Mouse (Mus musculus) megakaryocyte, embryonic 14.5 days (primary cell): Measurements from ENCODE around the gene Ust. TPM values are rescaled to one million over a fixed set of nuclear protein-coding genes. Genes with fewer than 3 reads are reported as not detected.

Experiments
- H3K27me3 ChIP-seq: replicated peaks from 2 replicates; pipeline ENCODE3; 2012; ENCODE audit warnings: inconsistent platforms
- H3K36me3 ChIP-seq: replicated peaks from 2 replicates; pipeline ENCODE3; 2012; ENCODE audit warnings: low read length, inconsistent platforms, mixed read lengths
- H3K4me1 ChIP-seq: 2 replicates; pipeline ENCODE4 v1.6.1; 2012; ENCODE audit warnings: inconsistent platforms
- H3K4me3 ChIP-seq: replicated peaks from 2 replicates; pipeline ENCODE3; 2012; ENCODE audit warnings: moderate library complexity, mild to moderate bottlenecking, inconsistent platforms
- H3K9me3 ChIP-seq: 2 replicates; pipeline ENCODE4 v1.6.1; 2012; ENCODE audit warnings: inconsistent platforms
- FLI1 ChIP-seq: IDR thresholded peaks from 2 replicates; pipeline ENCODE4 v1.6.1; 2012; ENCODE audit warnings: low read length, inconsistent platforms, mixed read lengths
- GATA1 ChIP-seq: IDR thresholded peaks from 3 replicates; pipeline ENCODE4 v1.6.1; 2012; ENCODE audit warnings: mixed read lengths, low read length, inconsistent platforms, borderline replicate concordance
- polyA plus RNA-seq: library from polyadenylated mRNA; stranded (reverse); fragments of >175 nt; gene quantifications from 2 replicates; pipeline ENCODE4 v1.2.3, GENCODE M21; 2012; ENCODE audit warnings: low replicate concordance; ENCODE audit not compliant: insufficient read depth

The Ust gene
- polyA plus RNA-seq, 1 experiment, result not detected

DNA sequence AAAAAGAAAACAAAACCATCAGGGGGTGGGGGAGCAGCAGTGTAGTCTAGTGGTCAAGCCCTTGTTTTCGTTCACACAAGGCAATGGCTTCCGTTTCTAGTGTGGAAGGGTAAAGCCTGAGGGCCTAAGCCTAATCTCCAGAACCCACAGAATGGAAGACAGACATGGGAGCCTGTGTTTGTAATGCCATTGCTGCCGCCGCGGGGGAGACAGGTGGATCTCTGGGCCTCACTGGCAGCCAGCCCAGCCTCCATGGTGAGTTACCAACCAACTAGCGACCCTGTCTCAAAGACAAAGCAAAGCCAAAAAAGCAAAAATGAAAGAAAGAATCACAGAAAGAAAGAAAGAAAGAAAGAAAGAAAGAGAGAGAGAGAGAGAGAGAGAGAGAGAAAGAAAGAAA is 2.9 kb upstream of the Ust start:
- no peaks in the 10 kb centered on the region for H3K36me3 ChIP-seq
- peaks cover 44% of the 10 kb centered on the region for H3K27me3 ChIP-seq
- no peak for TF ChIP-seq FLI1
- no peaks in the 10 kb centered on the region for H3K9me3 ChIP-seq
- no peak overlapping the region for H3K4me3 ChIP-seq
- peaks cover 23% of the 10 kb centered on the region for H3K4me1 ChIP-seq

DNA sequence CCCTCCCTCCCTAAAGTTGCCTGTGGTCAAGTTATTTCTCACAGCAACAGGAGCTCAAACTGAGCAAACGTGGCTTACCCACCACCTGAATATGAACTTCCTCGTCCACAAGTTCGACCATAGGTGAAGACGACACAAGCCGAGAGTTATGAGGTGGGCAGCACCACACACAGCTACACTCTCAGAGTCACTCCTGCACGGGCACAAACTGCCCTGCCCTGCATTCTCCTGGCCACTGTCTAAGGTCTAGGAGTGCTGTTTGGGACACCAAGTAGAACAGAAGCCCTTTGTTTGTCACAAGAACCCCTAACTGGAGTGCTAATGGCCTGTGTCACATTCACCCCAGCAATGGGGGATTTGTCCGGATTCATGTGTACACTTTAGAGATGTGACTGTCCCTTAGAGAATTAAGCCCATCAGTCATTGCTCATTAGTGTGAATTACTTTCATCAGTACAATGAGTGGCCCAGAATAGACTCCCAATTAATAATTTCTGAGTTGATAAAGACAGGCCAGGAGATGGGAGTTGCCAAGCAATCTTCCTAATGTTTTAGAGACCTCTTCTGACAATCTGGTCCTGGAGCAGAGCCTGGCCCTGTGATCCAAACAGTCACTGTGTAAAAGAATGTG is 2.3 kb upstream of the Ust start:
- Histone ChIP-seq H3K4me3 (no peak overlapping the region), H3K9me3 (no peaks in the 10 kb centered on the region), H3K27me3 (peaks cover 50% of the 10 kb centered on the region), H3K4me1 (peaks cover 23% of the 10 kb centered on the region), H3K36me3 (no peaks in the 10 kb centered on the region)
- TF ChIP-seq FLI1 (no peak), GATA1 (no peak)

DNA sequence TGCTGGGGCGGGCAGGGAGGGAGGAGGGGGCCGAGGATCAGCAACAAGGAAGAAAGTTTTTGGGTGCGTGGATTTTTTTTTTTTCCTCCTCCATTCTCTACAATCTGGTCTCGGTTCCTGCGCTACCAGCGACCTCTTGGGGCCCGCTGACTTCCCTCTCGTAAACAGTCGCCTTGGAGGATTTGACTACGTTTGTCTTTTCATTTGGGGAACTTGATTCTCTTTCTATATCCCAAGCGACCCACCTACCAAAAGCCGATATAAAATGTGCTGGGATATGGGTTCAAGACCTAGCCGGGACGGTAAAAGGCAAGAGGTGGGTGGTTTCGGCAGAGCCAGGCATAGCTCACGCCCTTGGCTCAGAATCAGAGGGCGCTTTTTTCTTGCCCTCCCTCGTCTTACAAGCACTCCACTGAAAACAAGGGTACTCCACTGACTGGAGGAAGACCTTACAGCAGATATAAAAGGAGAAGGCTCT is 428 bp upstream of the Ust start:
- no peak for TF ChIP-seq FLI1
- TF ChIP-seq GATA1, result no peak
- Histone ChIP-seq H3K4me3 (peak overlapping the region; percentile 92), H3K4me1 (peaks cover 23% of the 10 kb centered on the region), H3K9me3 (peaks cover 8% of the 10 kb centered on the region), H3K36me3 (no peaks in the 10 kb centered on the region), H3K27me3 (peaks cover 61% of the 10 kb centered on the region)

DNA sequence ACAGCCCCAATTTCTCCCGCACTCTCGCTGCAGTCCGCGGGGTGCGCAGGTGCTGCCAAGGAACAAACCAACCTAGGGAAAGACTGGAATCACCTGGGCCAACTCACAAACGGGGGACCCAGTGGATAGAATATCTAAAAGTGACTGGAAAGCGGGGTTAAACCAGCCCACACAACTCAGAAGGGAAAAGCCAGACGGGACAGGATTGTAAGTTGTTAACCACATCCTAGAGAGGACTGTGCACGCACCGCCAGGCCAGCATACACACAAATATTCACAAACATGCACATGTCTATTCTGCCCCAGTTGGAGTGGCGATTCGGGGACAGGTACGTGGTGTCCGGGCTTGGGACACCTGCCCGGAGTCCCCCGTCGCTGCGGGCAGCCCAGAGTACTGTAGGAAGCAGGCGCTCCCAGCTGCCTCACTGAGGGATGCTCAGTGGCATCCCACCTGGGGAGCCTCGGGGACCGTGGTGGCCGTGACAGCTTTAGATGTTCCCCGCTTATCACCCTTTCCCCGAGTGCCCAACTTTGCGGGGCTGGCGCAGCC is 959 bp downstream of the Ust start:
- TF ChIP-seq GATA1 (no peak), FLI1 (no peak)
- H3K4me3 ChIP-seq, result peak overlapping the region; percentile 92
- no peaks in the 10 kb centered on the region for H3K36me3 ChIP-seq
- H3K27me3 ChIP-seq, result peaks cover 64% of the 10 kb centered on the region
- peaks cover 8% of the 10 kb centered on the region for H3K9me3 ChIP-seq
- H3K4me1 ChIP-seq, result peaks cover 23% of the 10 kb centered on the region

DNA sequence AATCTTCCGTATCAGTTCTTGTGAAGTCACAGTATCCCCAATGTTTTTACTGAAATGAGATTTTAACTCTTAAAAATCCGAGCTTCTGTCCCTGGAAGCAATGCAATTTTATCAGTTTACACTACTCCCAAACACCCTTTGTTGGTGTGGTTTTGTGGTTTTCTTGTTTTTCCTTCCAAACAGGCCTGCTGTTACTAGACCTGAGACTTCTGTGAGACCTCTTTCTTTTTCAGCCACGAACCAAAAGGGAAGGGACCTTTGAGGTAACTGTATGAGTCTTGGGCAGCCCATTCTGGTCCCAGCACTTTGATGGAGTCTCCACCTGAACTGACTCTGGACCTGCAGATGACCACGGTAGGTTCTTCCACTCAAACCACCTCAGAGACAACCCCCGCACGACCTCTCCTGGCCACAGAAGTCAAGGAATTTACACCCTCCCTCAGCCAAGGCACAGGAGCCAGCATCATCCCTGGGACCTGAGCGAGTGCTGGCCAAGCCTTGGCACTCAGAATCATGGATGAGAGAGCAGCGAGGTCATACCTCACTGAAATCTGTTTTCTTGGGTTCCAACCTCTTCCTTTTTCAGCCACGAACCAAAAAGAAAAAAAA is 1.6 kb downstream of the Ust start:
- Histone ChIP-seq H3K9me3 (peaks cover 8% of the 10 kb centered on the region), H3K4me1 (peaks cover 23% of the 10 kb centered on the region), H3K36me3 (no peaks in the 10 kb centered on the region), H3K27me3 (peaks cover 64% of the 10 kb centered on the region), H3K4me3 (no peak overlapping the region)
- TF ChIP-seq GATA1 (no peak), FLI1 (no peak)

DNA sequence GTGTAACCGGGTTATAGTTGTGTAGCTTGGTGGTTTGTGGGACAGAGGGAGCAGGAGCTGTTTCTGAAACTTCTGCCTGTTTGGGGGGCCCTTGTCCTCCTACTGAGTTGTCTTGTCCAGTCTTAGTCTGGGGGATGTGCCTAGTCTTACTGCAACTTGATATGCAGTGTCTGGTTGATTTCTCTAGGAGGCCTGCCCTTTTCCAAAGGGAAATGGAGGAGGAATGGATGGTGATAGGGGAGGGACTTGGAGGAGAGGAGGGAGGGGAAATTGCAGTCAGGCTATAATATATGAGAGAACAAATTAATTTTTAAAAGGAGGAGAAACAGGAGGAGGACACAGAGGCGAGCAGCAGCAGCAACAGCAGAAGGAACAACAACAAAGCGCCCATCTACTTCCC is 4.9 kb downstream of the Ust start:
- H3K4me3 ChIP-seq, result no peak overlapping the region
- no peak for TF ChIP-seq FLI1
- TF ChIP-seq GATA1, result no peak

DNA sequence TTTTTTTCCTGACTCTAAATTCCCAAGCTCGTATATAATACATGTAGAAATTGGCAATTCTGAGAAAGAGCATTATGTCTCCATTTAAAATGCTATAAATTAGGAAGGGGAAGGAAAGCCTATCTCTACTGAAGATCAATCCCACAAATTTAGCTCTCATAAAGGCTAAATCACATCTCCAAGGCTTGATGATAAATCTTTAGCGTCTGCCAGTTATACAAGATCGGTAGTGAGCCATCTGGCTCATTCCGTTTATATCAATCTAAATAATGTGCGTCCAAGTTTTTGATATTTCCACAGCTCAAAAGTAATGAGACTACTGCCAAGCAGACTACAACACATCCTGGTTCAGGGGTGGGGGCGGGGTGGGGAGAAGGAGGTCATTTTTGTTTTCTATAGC is 6.4 kb downstream of the Ust start:
- Histone ChIP-seq H3K9me3 (peaks cover 10% of the 10 kb centered on the region), H3K4me1 (peaks cover 2% of the 10 kb centered on the region; the same call in 1 of the 2 replicates), H3K4me3 (no peak overlapping the region), H3K36me3 (no peaks in the 10 kb centered on the region), H3K27me3 (peaks cover 26% of the 10 kb centered on the region)
- no peak for TF ChIP-seq GATA1
- TF ChIP-seq FLI1, result no peak

More for the DNA sequence above, 4.9 kb downstream of the Ust start:
- Histone ChIP-seq H3K9me3 (peaks cover 8% of the 10 kb centered on the region), H3K4me1 (peaks cover 17% of the 10 kb centered on the region), H3K27me3 (peaks cover 41% of the 10 kb centered on the region), H3K36me3 (no peaks in the 10 kb centered on the region)

DNA sequence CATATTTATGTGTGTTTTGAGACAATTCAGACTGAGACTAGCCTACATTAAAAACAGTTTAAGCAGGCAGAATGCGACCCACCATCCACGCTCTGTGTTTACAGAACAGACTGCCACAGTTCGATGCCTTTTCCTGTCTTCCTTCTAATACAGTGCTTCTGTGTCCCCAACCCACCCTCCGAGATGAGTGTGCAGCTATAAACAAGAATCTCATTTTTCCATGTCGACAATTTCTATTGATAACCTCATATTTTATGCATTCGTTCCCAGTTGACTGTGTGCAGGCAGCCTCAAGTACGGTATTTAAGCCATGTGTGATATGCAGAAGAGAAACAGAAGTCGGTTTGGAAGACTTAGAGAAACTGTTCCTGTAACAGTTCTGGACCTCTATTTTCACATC is 6.9 kb downstream of the Ust start:
- H3K9me3 ChIP-seq, result peaks cover 10% of the 10 kb centered on the region
- peaks cover 21% of the 10 kb centered on the region for H3K27me3 ChIP-seq
- no peaks in the 10 kb centered on the region for H3K4me1 ChIP-seq
- TF ChIP-seq GATA1, result no peak
- TF ChIP-seq FLI1, result no peak
- H3K4me3 ChIP-seq, result no peak overlapping the region
- H3K36me3 ChIP-seq, result no peaks in the 10 kb centered on the region

DNA sequence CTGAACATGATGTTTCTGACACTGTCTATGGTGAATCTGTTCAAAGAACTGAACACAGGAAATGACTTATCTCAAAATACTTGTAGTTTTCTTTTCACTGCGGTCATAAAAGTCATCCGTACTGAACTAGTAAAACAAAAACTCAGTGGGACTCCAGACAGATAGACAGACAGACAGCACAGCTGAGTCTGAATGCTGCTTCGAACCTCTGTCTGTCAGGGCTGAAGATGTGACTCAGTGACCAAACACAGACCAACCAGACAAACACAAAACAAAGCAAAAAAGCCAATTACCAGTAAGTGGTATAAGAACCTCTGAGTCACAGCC is 12.4 kb downstream of the Ust start:
- Histone ChIP-seq H3K36me3 (no peaks in the 10 kb centered on the region), H3K4me3 (no peak overlapping the region), H3K27me3 (no peaks in the 10 kb centered on the region), H3K4me1 (no peaks in the 10 kb centered on the region), H3K9me3 (peaks cover 3% of the 10 kb centered on the region; the same call in 1 of the 2 replicates)
- TF ChIP-seq GATA1 (no peak), FLI1 (no peak)
